Mouse (Mus musculus) frontal cortex, postnatal 36 days (tissue): Measurements from ENCODE around the gene Ccdc182.

Source experiments
- DNase-seq, 2 experiments: peaks; one replicate each; pipeline ENCODE4 v3.0.0; 2022; ENCODE audit warnings: low spot score in 2 of 2

The Ccdc182 gene

DNA sequence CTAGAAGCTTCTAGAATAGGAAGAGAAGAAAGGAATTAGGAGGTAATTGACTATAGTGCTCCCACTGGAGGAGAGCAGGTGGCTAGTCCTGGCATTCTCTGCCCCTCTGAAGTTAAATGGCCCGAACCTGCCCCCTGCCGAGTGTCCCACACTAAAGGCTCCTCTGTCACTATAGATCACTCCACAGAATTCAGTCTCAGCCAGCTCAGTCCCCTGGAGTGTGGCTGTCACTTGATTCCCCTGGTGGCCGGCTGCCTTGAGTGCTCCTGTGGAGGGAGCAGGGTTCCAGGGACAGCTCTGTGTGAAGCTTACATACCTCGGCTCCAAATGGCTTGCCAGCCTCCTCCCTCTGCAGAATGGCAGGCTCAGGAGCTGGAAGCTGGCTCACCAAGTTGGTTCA is 33.2 kb downstream of the Ccdc182 start:
- DNase-seq = no peak

DNA sequence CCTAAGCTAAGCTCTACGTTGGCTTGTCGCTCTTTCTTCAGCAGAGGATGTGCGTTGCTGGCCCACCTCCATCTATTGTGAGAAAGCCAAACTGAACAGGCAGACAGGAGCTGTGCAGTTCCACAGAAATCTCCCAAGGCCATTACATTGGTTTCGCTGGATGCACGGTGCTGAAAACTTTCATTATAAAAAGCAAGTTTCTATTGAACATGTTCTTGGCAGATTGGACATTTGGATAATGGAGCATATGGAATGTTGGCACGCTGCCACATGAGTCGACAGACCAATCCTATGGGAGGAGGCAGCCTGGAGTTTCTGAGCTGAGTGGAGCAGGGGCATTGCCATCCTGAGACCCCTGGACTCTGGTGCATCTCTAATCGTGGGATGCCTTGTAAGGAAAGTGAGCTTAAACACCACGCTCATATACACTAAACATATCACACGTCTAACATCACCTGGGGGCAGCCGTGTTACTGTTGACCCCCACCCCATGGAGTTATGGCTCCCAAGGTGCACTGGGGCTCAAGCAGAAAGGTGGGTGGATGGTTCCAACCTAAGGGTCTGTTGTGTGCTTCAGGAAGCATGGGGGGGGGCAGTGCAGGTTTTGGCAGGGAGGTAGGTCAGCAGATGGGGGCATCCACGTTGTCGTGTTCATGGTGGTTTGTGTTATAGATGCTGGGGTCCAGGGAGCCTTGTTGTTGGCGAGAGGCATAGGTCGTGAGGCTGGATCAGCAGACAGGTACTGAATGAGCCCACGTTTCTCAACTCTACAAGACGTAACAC is 35.1 kb downstream of the Ccdc182 start:
- DNase-seq = no peak

DNA sequence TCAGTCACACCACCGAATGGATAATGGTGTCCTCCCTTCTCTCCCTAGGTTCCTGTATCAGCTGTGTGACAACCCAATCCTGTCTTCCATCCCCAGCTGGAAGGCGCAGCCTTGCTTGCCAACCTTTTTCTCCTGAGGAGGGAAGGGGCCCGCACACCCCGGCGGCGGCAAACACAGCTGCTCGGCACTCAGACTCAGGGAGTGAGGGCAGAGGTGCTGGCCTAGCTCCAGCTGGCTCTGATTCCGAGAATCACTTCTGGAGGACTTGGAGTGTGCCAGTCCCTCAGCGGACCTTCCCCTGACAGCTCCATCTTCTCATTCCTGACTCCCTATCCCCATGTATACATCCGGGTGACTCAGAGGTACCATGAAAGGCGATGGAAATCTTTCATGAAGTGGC is 36.9 kb downstream of the Ccdc182 start:
- DNase-seq = peak in 1 of 2 experiments; percentile 22

DNA sequence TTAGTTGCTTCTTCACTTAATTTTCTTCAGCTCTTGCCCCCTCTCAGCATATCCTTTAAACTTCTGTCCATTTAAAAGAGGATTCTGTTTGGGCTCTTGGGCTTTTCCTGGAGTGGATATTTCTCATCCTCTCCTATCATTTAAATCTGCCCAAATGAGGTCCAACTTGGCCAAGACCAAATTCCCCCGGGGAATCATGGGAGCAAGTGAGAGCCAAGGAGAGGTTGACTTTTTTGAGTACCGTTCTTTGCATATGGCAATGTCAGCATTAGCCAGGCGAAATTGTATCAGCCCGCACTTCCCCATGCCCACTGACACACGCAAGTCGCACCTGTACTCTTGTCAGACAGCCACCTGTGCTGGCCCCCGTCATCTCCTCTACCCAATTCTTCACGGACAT is 37.9 kb downstream of the Ccdc182 start:
- DNase-seq = no peak

DNA sequence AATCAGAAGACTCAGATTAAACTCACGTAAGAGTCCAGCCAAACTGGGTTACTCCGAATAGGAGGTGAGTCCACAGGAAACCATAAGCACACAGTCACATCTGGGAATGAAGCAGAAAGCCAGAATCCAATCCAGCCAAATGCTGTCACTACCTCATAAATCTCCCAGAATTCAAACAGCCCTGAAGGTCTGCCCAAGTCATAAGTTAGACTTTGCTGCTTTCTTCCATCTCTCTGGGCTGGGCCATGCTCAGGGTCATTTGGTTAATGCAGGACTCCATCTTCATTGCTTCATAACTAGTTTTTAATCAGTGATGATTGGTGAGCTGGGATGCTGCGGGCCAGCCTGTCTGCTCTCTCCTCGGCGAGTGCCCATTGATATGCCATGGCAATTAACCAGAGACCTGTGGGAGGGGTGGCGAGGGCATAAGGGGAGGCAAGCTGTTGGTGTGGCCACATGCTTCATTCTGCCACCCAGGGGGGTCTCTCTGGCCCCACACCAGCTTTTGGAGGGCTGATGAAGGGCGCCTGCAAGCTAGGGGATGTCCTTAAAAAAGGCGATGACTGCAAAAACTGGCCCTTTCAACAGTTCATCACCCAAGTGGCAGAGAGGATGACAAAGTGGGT is 38.6 kb downstream of the Ccdc182 start:
- DNase-seq = no peak

DNA sequence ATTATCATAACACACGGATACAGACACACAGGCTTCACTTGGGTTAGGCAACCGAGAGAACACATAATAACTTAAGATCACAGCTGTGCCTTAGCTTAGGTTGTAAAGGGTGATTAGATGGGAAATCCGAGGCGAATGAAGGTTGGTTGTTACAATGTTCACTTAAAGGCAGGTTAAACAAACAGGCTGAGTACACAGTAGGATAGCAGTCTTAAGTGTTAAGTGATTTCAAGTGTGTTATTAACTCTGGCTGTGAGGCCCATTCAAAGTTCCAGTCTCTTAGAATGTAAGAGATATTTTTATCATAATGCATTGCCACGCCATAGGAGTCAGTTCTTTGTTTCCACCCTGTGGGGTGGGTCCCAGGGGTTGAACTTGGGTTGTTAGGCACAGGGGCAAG is 41.0 kb downstream of the Ccdc182 start:
- DNase-seq = no peak

DNA sequence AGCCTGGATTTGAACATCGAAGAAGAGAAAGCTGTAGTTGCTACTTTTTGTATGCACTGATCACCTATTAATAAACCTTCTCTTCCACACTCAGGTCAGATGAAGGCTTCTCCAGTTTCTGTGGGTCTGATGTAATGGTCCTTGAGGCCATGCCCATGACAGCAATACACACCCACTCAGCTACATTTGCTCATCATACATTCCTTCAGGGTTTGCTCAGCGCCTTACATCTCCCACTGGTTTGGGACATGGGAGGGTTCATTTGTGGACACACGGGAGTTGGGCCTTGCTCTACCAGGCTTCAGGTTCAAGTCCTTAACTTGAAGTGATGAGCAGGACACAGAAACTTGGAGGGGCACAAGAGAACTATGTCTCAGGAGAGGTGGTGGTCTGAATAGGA is 44.1 kb downstream of the Ccdc182 start:
- DNase-seq = no peak
